Mouse (Mus musculus) liver, embryonic 14.5 days (tissue): ENCODE results near the gene Rab40b. TPM values are rescaled to one million over a fixed set of nuclear protein-coding genes. Genes with fewer than 3 reads are reported as not detected.

Experiments
- ATAC-seq: fragments of 200-750 bp; cut with Nextera tagmentation; 2 replicates; pipeline ENCODE4 v1.8.0; 2017; ENCODE audit warnings: moderate number of reproducible peaks, mild to moderate bottlenecking, moderate library complexity; ENCODE audit not compliant: insufficient read depth
- DNase-seq, 3 experiments: peaks; one replicate each; pipeline ENCODE4 v3.0.0-alpha.2; 2012 to 2013; ENCODE audit warnings: low read depth in 3 of 3, low spot score in 3 of 3
- H3K27ac ChIP-seq: fragments of 300-500 bp; sonication (generic); 2 replicates; pipeline ENCODE4 v1.5.1; 2014; ENCODE audit warnings: moderate library complexity, mild to moderate bottlenecking, control low read depth, inconsistent platforms
- H3K27me3 ChIP-seq: fragments of 300-500 bp; sonication (generic); 2 replicates; pipeline ENCODE4 v1.6.1; 2014; ENCODE audit warnings: mild to moderate bottlenecking, low read length, moderate library complexity; ENCODE audit not compliant: control insufficient read depth, insufficient read depth
- H3K36me3 ChIP-seq: fragments of 300-500 bp; sonication (generic); replicated peaks from 2 replicates; pipeline ENCODE4 v1.6.1; 2014; ENCODE audit warnings: low read depth; ENCODE audit not compliant: control insufficient read depth, insufficient read depth
- H3K4me1 ChIP-seq, 2 experiments: fragments of 200-500 bp in 1 of 2; fragments of 300-500 bp in 1 of 2; sonication (generic) in 1 of 2; replicated peaks; 2 replicates each; pipeline ENCODE4 v1.6.1; 2012 to 2014; ENCODE audit warnings: antibody characterized with exemption in 1 of 2, inconsistent platforms in 1 of 2, low read length in 1 of 2; ENCODE audit not compliant: control insufficient read depth in 2 of 2, insufficient read depth in 2 of 2
- H3K4me2 ChIP-seq: fragments of 300-500 bp; sonication (generic); 2 replicates; pipeline ENCODE4 v1.6.1; 2014; ENCODE audit warnings: low read depth, mild to moderate bottlenecking, control low read depth, moderate library complexity
- H3K4me3 ChIP-seq, 2 experiments: fragments of 200-500 bp in 1 of 2; fragments of 300-500 bp in 1 of 2; sonication (generic) in 1 of 2; 2 replicates each; pipeline ENCODE4 v1.5.1; 2012 to 2014; ENCODE audit warnings: low read depth in 2 of 2, low read length in 2 of 2, mild to moderate bottlenecking in 2 of 2, control low read depth in 1 of 2, inconsistent platforms in 1 of 2, moderate library complexity in 1 of 2; ENCODE audit not compliant: insufficient read depth in 1 of 2
- H3K9ac ChIP-seq: fragments of 300-500 bp; sonication (generic); replicated peaks from 2 replicates; pipeline ENCODE4 v1.6.1; 2014; ENCODE audit warnings: mild to moderate bottlenecking, control low read depth, moderate library complexity
- H3K9me3 ChIP-seq: fragments of 300-500 bp; sonication (generic); 2 replicates; pipeline ENCODE4 v1.6.1; 2016; ENCODE audit warnings: low read length, mixed read lengths; ENCODE audit not compliant: control insufficient read depth
- CTCF ChIP-seq: IDR thresholded peaks from 2 replicates; pipeline ENCODE4 v1.5.1; 2016; ENCODE audit warnings: antibody characterized with exemption, low read depth, control low read depth
- EP300 ChIP-seq: IDR thresholded peaks from 2 replicates; pipeline ENCODE4 v1.6.1; 2016; ENCODE audit warnings: antibody characterized with exemption, low read depth
- WGBS: fragments of 180-500 bp; shearing (Covaris S2); extraction: QIAGEN DNeasy Blood & Tissue Kit; methylation state at CpG from one replicate; pipeline ENCODE4 v1.1.7; 2014; ENCODE audit not compliant: insufficient replicate concordance; 5-methylcytosine and 5-hydroxymethylcytosine counted together
- polyA plus RNA-seq, 2 experiments: library from polyadenylated mRNA; depleted of rRNA in 1 of 2; stranded (reverse) in 1 of 2; unstranded in 1 of 2; fragments of >200 nt; fragmentation: Nextera tagmentation in 1 of 2; extraction: Ambion mirVana in 1 of 2; gene quantifications; 2 replicates each; pipeline versions ENCODE4 v1.2.1 to v1.2.3; 2012 to 2014

Gene Rab40b
- polyA plus RNA-seq, 2 experiments = 0.30 to 0.55 TPM

DNA sequence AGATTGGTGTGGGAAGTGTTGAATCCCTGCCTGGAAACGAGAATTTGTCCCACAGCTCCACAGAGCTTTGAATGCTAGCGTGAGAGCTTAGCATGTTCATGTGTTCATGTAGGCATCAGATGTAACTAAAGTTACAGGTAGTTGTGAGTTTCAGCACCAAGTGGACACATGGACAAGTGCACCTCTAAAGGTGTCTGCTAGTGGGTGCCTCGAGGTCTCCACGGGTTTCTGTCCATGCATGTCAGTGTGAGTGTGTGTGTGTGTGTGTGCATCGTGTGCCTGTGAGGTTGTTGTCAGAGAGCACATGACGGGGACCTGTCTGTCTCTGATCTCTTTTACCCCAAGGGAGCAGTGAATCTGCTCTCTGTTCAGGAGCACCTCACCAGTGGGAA is 499 bp upstream of the Rab40b start:
- Histone ChIP-seq H3K9me3 (no peaks in the 10 kb centered on the region), H3K9ac (no peak overlapping the region), H3K4me1 (peaks cover 2 to 6% of the 10 kb centered on the region in 2 experiments; a peak in 1 of 4 replicates), H3K4me3 (peak overlapping the region in 1 of 2 experiments; percentile 66; a peak in 2 of 4 replicates), H3K27me3 (no peaks in the 10 kb centered on the region; the same call in 1 of the 2 replicates), H3K4me2 (peak overlapping the region; percentile 91), H3K36me3 (no peaks in the 10 kb centered on the region), H3K27ac (no peak overlapping the region)
- WGBS = 17% methylated on average over 6 of the region's 6 CpGs
- no peak for TF ChIP-seq EP300
- TF ChIP-seq CTCF = 0 out of 2 replicates have a peak, but pooled peaks have one; percentile 6
- ATAC-seq (no peak), DNase-seq (no peak)

- ATAC-seq = no peak
- 51% methylated on average over 6 of the region's 6 CpGs for WGBS
- Histone ChIP-seq H3K27ac (no peak overlapping the region), H3K27me3 (no peaks in the 10 kb centered on the region), H3K4me1 (no peaks in the 10 kb centered on the region), H3K9ac (no peak overlapping the region), H3K9me3 (no peaks in the 10 kb centered on the region; the same call in 1 of the 2 replicates), H3K4me2 (no peak overlapping the region), H3K36me3 (no peaks in the 10 kb centered on the region), H3K4me3 (no peak overlapping the region)
- TF ChIP-seq EP300 (no peak), CTCF (no peak)
- DNase-seq = no peak
Measured at GRCm38 (mm10) chr11:121380294-121380693, 7.8 kb downstream of the Rab40b start.

- Histone ChIP-seq H3K27me3 (no peaks in the 10 kb centered on the region), H3K36me3 (no peaks in the 10 kb centered on the region), H3K27ac (no peak overlapping the region), H3K9me3 (no peaks in the 10 kb centered on the region; the same call in 1 of the 2 replicates), H3K9ac (no peak overlapping the region), H3K4me2 (no peak overlapping the region), H3K4me1 (no peaks in the 10 kb centered on the region), H3K4me3 (no peak overlapping the region)
- ATAC-seq = no peak
- DNase-seq = no peak
- TF ChIP-seq CTCF = peak; percentile 36
- TF ChIP-seq EP300 = no peak
Measured at GRCm38 (mm10) chr11:121378644-121379043, 9.4 kb downstream of the Rab40b start.

- 44% methylated on average over 6 of the region's 6 CpGs for WGBS
- no peaks in the 10 kb centered on the region for H3K27me3 ChIP-seq
- ATAC-seq = no peak
Measured at GRCm38 (mm10) chr11:121373305-121373704, 14.7 kb downstream of the Rab40b start.

GRCm38 (mm10) chr11:121370337-121370994 is 17.6 kb downstream of the Rab40b start:
- no peaks in the 10 kb centered on the region for H3K36me3 ChIP-seq
- H3K9me3 ChIP-seq = no peaks in the 10 kb centered on the region
- TF ChIP-seq EP300 (no peak), CTCF (no peak)
- H3K9ac ChIP-seq = no peak overlapping the region
- no peaks in the 10 kb centered on the region for H3K27me3 ChIP-seq
- WGBS = 69% methylated on average over 6 of the region's 6 CpGs
- peaks cover 0 to 2% of the 10 kb centered on the region in 2 experiments; a peak in 1 of 4 replicates for H3K4me1 ChIP-seq
- no peak overlapping the region for H3K4me3 ChIP-seq
- ATAC-seq (no peak), DNase-seq (no peak)
- H3K4me2 ChIP-seq = no peak overlapping the region
- H3K27ac ChIP-seq = no peak overlapping the region

More at GRCm38 (mm10) chr11:121373305-121373704, 14.7 kb downstream of the Rab40b start:
- TF ChIP-seq EP300 = no peak
- TF ChIP-seq CTCF = no peak
- DNase-seq = no peak
- Histone ChIP-seq H3K4me1 (peaks cover 0 to 2% of the 10 kb centered on the region in 2 experiments; a peak in 1 of 4 replicates), H3K27ac (no peak overlapping the region), H3K36me3 (no peaks in the 10 kb centered on the region), H3K4me2 (no peak overlapping the region), H3K9me3 (no peaks in the 10 kb centered on the region), H3K9ac (no peak overlapping the region), H3K4me3 (no peak overlapping the region)
